Mouse (Mus musculus): ENCODE results near the gene Usf1. TPM values are rescaled to one million over a fixed set of nuclear protein-coding genes. Genes with fewer than 3 reads are reported as not detected.
A peak's percentile ranks its signal among the peaks of the same experiment; 100 is the strongest.

Usf1 gene
- polyA plus RNA-seq, 1 experiment from 2014 or later, result 86.4 TPM

- Histone ChIP-seq H3K4me1 (ENCODE audit: control insufficient read depth, insufficient read depth, low read length) (peaks cover 8% of the 10 kb centered on the region; the same call in 1 of the 2 replicates), H3K27ac (ENCODE audit: low read depth, low read length) (no peak overlapping the region), H3K4me2 (replicated peaks; ENCODE audit: low read depth, low read length) (no peak overlapping the region), H3K4me3 (ENCODE audit: low read length) (no peak overlapping the region), H3K27me3 (ENCODE audit: control insufficient read depth, insufficient read depth, low read length) (peaks cover 7% of the 10 kb centered on the region), H3K9me3 (ENCODE audit: control insufficient read depth, low read length) (no peaks in the 10 kb centered on the region), H3K36me3 (ENCODE audit: control insufficient read depth, insufficient read depth, low read length) (no peaks in the 10 kb centered on the region), H3K9ac (ENCODE audit: low read depth, low read length) (no peak overlapping the region)
- no peak for ATAC-seq (ENCODE audit: low FRiP score, low TSS enrichment)
- WGBS, result 80% methylated on average over 11 of the region's 11 CpGs
Measured at GRCm38 (mm10) chr1:171382096-171382620, 29.0 kb upstream of the Usf1 start.

GRCm38 (mm10) chr1:171384361-171384760 lies 26.8 kb upstream of the Usf1 start:
- Histone ChIP-seq H3K4me2 (replicated peaks; ENCODE audit: low read depth, low read length) (no peak overlapping the region), H3K9ac (ENCODE audit: low read depth, low read length) (no peak overlapping the region), H3K36me3 (ENCODE audit: control insufficient read depth, insufficient read depth, low read length) (no peaks in the 10 kb centered on the region), H3K4me3 (ENCODE audit: low read length) (no peak overlapping the region), H3K27ac (ENCODE audit: low read depth, low read length) (no peak overlapping the region), H3K4me1 (ENCODE audit: control insufficient read depth, insufficient read depth, low read length) (peaks cover 8% of the 10 kb centered on the region; the same call in 1 of the 2 replicates), H3K27me3 (ENCODE audit: control insufficient read depth, insufficient read depth, low read length) (peaks cover 7% of the 10 kb centered on the region), H3K9me3 (ENCODE audit: control insufficient read depth, low read length) (no peaks in the 10 kb centered on the region)
- no peak for ATAC-seq (ENCODE audit: low FRiP score, low TSS enrichment)
- 60% methylated on average over 9 of the region's 9 CpGs for WGBS

GRCm38 (mm10) chr1:171385171-171385570 lies 25.9 kb upstream of the Usf1 start:
- Histone ChIP-seq H3K9me3 (ENCODE audit: control insufficient read depth, low read length) (no peaks in the 10 kb centered on the region), H3K27ac (ENCODE audit: low read depth, low read length) (no peak overlapping the region), H3K9ac (ENCODE audit: low read depth, low read length) (no peak overlapping the region), H3K4me2 (replicated peaks; ENCODE audit: low read depth, low read length) (no peak overlapping the region), H3K4me3 (ENCODE audit: low read length) (no peak overlapping the region), H3K4me1 (ENCODE audit: control insufficient read depth, insufficient read depth, low read length) (0 out of 2 replicates have a peak, but pooled peaks cover 1% of the 10 kb centered on the region), H3K27me3 (ENCODE audit: control insufficient read depth, insufficient read depth, low read length) (peaks cover 7% of the 10 kb centered on the region), H3K36me3 (ENCODE audit: control insufficient read depth, insufficient read depth, low read length) (no peaks in the 10 kb centered on the region)
- WGBS, result 72% methylated on average over 9 of the region's 9 CpGs
- ATAC-seq (ENCODE audit: low FRiP score, low TSS enrichment), result no peak

- Histone ChIP-seq H3K27ac (ENCODE audit: low read depth, low read length) (no peak overlapping the region), H3K9me3 (ENCODE audit: control insufficient read depth, low read length) (no peaks in the 10 kb centered on the region), H3K36me3 (ENCODE audit: control insufficient read depth, insufficient read depth, low read length) (no peaks in the 10 kb centered on the region), H3K4me2 (replicated peaks; ENCODE audit: low read depth, low read length) (no peak overlapping the region), H3K4me1 (ENCODE audit: control insufficient read depth, insufficient read depth, low read length) (no peaks in the 10 kb centered on the region), H3K27me3 (ENCODE audit: control insufficient read depth, insufficient read depth, low read length) (no peaks in the 10 kb centered on the region), H3K4me3 (ENCODE audit: low read length) (no peak overlapping the region), H3K9ac (ENCODE audit: low read depth, low read length) (no peak overlapping the region)
- 19% methylated on average over 6 of the region's 6 CpGs for WGBS
- peak; percentile 63 for ATAC-seq (ENCODE audit: low FRiP score, low TSS enrichment)
Measured at GRCm38 (mm10) chr1:171387099-171387498, 24.0 kb upstream of the Usf1 start.

GRCm38 (mm10) chr1:171388376-171389102 lies 22.6 kb upstream of the Usf1 start, which contains the start of gene Arhgap30:
Gene Arhgap30, plus strand, starts transcription at chr1:171388954.
- H3K4me2 ChIP-seq (replicated peaks; ENCODE audit: low read depth, low read length), result no peak within 1 kb of the TSS
- no peaks in the 10 kb centered on the region for H3K36me3 ChIP-seq (ENCODE audit: control insufficient read depth, insufficient read depth, low read length)
- no peak within 1 kb of the TSS for H3K4me3 ChIP-seq (ENCODE audit: low read length)
- H3K9ac ChIP-seq (ENCODE audit: low read depth, low read length), result no peak within 1 kb of the TSS
- no peaks in the 10 kb centered on the region for H3K4me1 ChIP-seq (ENCODE audit: control insufficient read depth, insufficient read depth, low read length)
- WGBS, result 84% methylated on average over 15 of the region's 15 CpGs
- H3K27ac ChIP-seq (ENCODE audit: low read depth, low read length), result no peak within 1 kb of the TSS
- H3K9me3 ChIP-seq (ENCODE audit: control insufficient read depth, low read length), result no peaks in the 10 kb centered on the region
- ATAC-seq (ENCODE audit: low FRiP score, low TSS enrichment), result no peak
- no peaks in the 10 kb centered on the region for H3K27me3 ChIP-seq (ENCODE audit: control insufficient read depth, insufficient read depth, low read length)

- 80% methylated on average over 4 of the region's 4 CpGs for WGBS
- Histone ChIP-seq H3K36me3 (ENCODE audit: control insufficient read depth, insufficient read depth, low read length) (no peaks in the 10 kb centered on the region), H3K27me3 (ENCODE audit: control insufficient read depth, insufficient read depth, low read length) (no peaks in the 10 kb centered on the region), H3K4me2 (replicated peaks; ENCODE audit: low read depth, low read length) (no peak overlapping the region), H3K4me1 (ENCODE audit: control insufficient read depth, insufficient read depth, low read length) (no peaks in the 10 kb centered on the region), H3K9me3 (ENCODE audit: control insufficient read depth, low read length) (no peaks in the 10 kb centered on the region), H3K27ac (ENCODE audit: low read depth, low read length) (no peak overlapping the region), H3K9ac (ENCODE audit: low read depth, low read length) (no peak overlapping the region), H3K4me3 (ENCODE audit: low read length) (no peak overlapping the region)
- no peak for ATAC-seq (ENCODE audit: low FRiP score, low TSS enrichment)
Measured at GRCm38 (mm10) chr1:171390101-171390500, 21.0 kb upstream of the Usf1 start.

GRCm38 (mm10) chr1:171401821-171402220 lies 9.3 kb upstream of the Usf1 start:
- H3K27ac ChIP-seq (ENCODE audit: low read depth, low read length), result no peak overlapping the region
- H3K36me3 ChIP-seq (ENCODE audit: control insufficient read depth, insufficient read depth, low read length), result no peaks in the 10 kb centered on the region
- 82% methylated on average over 4 of the region's 4 CpGs for WGBS
- H3K4me2 ChIP-seq (replicated peaks; ENCODE audit: low read depth, low read length), result no peak overlapping the region
- H3K4me1 ChIP-seq (ENCODE audit: control insufficient read depth, insufficient read depth, low read length), result no peaks in the 10 kb centered on the region
- H3K27me3 ChIP-seq (ENCODE audit: control insufficient read depth, insufficient read depth, low read length), result no peaks in the 10 kb centered on the region
- no peak overlapping the region for H3K4me3 ChIP-seq (ENCODE audit: low read length)
- no peak for ATAC-seq (ENCODE audit: low FRiP score, low TSS enrichment)
- no peak overlapping the region for H3K9ac ChIP-seq (ENCODE audit: low read depth, low read length)
- H3K9me3 ChIP-seq (ENCODE audit: control insufficient read depth, low read length), result no peaks in the 10 kb centered on the region

- H3K9me3 ChIP-seq (ENCODE audit: control insufficient read depth, low read length), result no peaks in the 10 kb centered on the region
- no peak for ATAC-seq (ENCODE audit: low FRiP score, low TSS enrichment)
- H3K36me3 ChIP-seq (ENCODE audit: control insufficient read depth, insufficient read depth, low read length), result no peaks in the 10 kb centered on the region
- no peak overlapping the region for H3K4me2 ChIP-seq (replicated peaks; ENCODE audit: low read depth, low read length)
- no peaks in the 10 kb centered on the region for H3K4me1 ChIP-seq (ENCODE audit: control insufficient read depth, insufficient read depth, low read length)
- no peak overlapping the region for H3K27ac ChIP-seq (ENCODE audit: low read depth, low read length)
- H3K27me3 ChIP-seq (ENCODE audit: control insufficient read depth, insufficient read depth, low read length), result no peaks in the 10 kb centered on the region
- WGBS, result 78% methylated on average over 9 of the region's 9 CpGs
- H3K9ac ChIP-seq (ENCODE audit: low read depth, low read length), result no peak overlapping the region
- no peak overlapping the region for H3K4me3 ChIP-seq (ENCODE audit: low read length)
Measured at GRCm38 (mm10) chr1:171402991-171403390, 8.1 kb upstream of the Usf1 start.

GRCm38 (mm10) chr1:171407263-171407662 lies 3.9 kb upstream of the Usf1 start:
- Histone ChIP-seq H3K27me3 (ENCODE audit: control insufficient read depth, insufficient read depth, low read length) (no peaks in the 10 kb centered on the region), H3K4me3 (ENCODE audit: low read length) (no peak overlapping the region), H3K4me1 (ENCODE audit: control insufficient read depth, insufficient read depth, low read length) (no peaks in the 10 kb centered on the region), H3K9me3 (ENCODE audit: control insufficient read depth, low read length) (no peaks in the 10 kb centered on the region), H3K4me2 (replicated peaks; ENCODE audit: low read depth, low read length) (no peak overlapping the region), H3K36me3 (ENCODE audit: control insufficient read depth, insufficient read depth, low read length) (no peaks in the 10 kb centered on the region), H3K9ac (ENCODE audit: low read depth, low read length) (no peak overlapping the region), H3K27ac (ENCODE audit: low read depth, low read length) (no peak overlapping the region)
- WGBS, result 86% methylated on average over 5 of the region's 5 CpGs
- no peak for ATAC-seq (ENCODE audit: low FRiP score, low TSS enrichment)
